Mouse (Mus musculus) adrenal gland, postnatal 10 days (tissue): ENCODE measurements at regions not wholly inside any gene's neighbourhood (a gene's known extent, or its start where the extent isn't known, plus 50 kb on each side); places are given as distances from the start of the nearest gene placed in this dataset.

ENCODE experiments used
- DNase-seq: peaks from one replicate; pipeline ENCODE4 v3.0.0; 2021; ENCODE audit warnings: mixed read lengths

GRCm38 (mm10) chr7:95082248-95082647 is 1088.8 kb upstream of the Tenm4 start:
- DNase-seq: peak; percentile 34

DNA sequence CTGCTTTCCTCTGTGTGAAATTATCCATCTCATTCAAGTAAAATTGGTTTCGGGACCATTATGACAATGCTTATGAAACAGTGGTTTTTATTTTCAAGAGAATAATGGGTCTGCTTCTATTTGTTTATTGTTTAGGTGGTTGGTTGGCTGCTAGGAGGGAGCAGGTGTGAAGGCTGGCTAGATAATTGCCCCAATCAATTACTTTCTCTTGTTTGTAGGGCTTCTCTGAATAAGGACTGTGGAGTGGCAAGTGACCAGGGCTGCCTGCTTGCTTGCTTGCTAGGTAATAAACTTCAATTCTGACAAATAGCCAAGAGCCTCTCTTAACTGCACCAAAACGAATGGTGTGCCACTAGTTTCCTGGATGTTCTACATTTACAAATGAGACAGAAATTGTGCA is 1086.7 kb upstream of the Tenm4 start:
- DNase-seq: no peak

DNA sequence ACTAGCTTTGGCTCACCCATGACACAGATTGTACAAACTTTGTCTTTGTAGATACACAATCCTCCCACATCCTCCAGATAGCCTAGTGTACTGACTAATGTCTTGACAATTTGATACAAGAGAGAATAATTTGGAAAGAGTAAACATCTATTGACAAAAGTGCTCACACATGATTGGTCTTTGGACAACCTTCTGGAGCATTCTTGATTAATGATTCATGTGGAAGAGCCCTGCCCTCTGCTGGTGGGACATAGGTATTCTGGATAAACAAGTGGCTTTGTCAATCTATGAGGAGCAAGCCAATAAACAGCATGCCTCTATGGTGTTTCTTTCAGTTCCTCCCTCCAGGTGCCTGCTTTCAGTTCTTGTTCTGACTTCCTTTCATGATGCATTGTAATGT is 1079.7 kb upstream of the Tenm4 start:
- peak; percentile 63 for DNase-seq

DNA sequence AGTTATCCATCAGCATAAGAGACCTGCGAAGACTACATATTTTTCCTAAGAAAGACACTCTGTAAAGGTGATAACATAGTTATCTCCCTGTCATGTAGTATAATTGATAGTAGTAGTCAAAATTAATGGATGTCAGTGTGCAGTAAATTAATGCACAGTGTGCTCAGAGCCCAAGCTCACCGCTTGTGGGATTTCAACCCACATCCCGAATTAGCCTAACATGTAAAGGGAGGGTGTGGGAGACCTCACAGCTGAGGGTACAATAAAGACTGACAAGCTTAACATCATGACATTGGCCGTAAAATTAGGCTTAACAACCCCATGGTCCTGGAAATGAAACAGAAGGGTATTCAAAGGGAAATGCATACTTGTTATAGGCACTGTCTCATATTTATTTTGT is 1042.0 kb upstream of the Tenm4 start:
- no peak for DNase-seq

DNA sequence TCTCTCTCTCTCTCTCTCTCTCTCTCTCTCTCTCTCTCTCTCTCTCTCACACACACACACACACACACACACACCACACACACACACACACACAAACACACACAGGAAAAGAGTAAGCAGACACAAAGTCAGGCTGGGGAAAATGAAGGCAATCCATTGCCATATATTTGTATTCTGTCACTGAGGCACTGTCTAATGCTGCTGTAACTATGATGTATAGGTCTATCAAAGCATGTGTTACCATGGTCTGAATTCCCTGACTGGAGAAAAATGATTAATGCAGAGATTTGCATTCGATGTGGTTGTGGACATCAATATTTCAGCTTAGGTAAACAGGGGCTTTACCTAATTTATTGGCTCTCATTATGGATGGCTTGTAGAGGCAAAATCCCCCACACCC is 1038.0 kb upstream of the Tenm4 start:
- DNase-seq: no peak

GRCm38 (mm10) chr7:95134062-95134625 is 1036.9 kb upstream of the Tenm4 start:
- DNase-seq: no peak

GRCm38 (mm10) chr7:95141778-95142177 is 1029.3 kb upstream of the Tenm4 start:
- DNase-seq: peak; percentile 7

GRCm38 (mm10) chr7:95143037-95143436 is 1028.0 kb upstream of the Tenm4 start:
- DNase-seq: no peak
